Mouse (Mus musculus): Measurements from ENCODE around the gene Nqo1. TPM values are rescaled to one million over a fixed set of nuclear protein-coding genes. Genes with fewer than 3 reads are reported as not detected.
A peak's percentile ranks its signal among the peaks of the same experiment; 100 is the strongest.

Gene Nqo1
- polyA plus RNA-seq (2016; fragmentation: Nextera tagmentation; extraction: Ambion mirVana), result 16.7 and 19.6 TPM in 2 replicates

GRCm38 (mm10) chr8:107403038-107403781, at the start of gene Nqo1:
Gene Nqo1 (minus strand): TSS chr8:107403206.
- Histone ChIP-seq H3K27me3 (no peaks in the 10 kb centered on the region), H3K4me3 (replicated peaks) (peak within 1 kb of the TSS; percentile 34), H3K27ac (peak within 1 kb of the TSS; percentile 83), H3K36me3 (0 out of 2 replicates have a peak, but pooled peaks cover 7% of the 10 kb centered on the region), H3K4me1 (replicated peaks) (peaks cover 31% of the 10 kb centered on the region), H3K4me2 (peak within 1 kb of the TSS; percentile 63), H3K9me3 (no peaks in the 10 kb centered on the region), H3K9ac (replicated peaks) (peak within 1 kb of the TSS; percentile 24)
- WGBS, result 13% methylated on average over 22 of the region's 22 CpGs
- peak; percentile 99 for ATAC-seq (ENCODE audit: insufficient number of reproducible peaks, insufficient read depth, low FRiP score, low TSS enrichment, low read depth)

- no peak overlapping the region for H3K4me3 ChIP-seq (replicated peaks)
- no peak overlapping the region for H3K4me2 ChIP-seq
- no peak for ATAC-seq (ENCODE audit: insufficient number of reproducible peaks, insufficient read depth, low FRiP score, low TSS enrichment, low read depth)
- H3K4me1 ChIP-seq (replicated peaks), result peaks cover 25% of the 10 kb centered on the region
- no peak overlapping the region for H3K9ac ChIP-seq (replicated peaks)
- H3K27me3 ChIP-seq, result no peaks in the 10 kb centered on the region
- H3K9me3 ChIP-seq, result no peaks in the 10 kb centered on the region
- peaks cover 17% of the 10 kb centered on the region for H3K36me3 ChIP-seq
- no peak overlapping the region for H3K27ac ChIP-seq
- WGBS, result 91% methylated on average over 13 of the region's 13 CpGs
These were observed 48.5 kb upstream of the Nqo1 start for GRCm38 (mm10) chr8:107451414-107452066.

- Histone ChIP-seq H3K36me3 (peaks cover 17% of the 10 kb centered on the region), H3K4me1 (replicated peaks) (peaks cover 17% of the 10 kb centered on the region), H3K9me3 (no peaks in the 10 kb centered on the region), H3K4me2 (no peak overlapping the region), H3K4me3 (replicated peaks) (no peak overlapping the region), H3K27me3 (no peaks in the 10 kb centered on the region), H3K27ac (no peak overlapping the region), H3K9ac (replicated peaks) (no peak overlapping the region)
- WGBS, result 80% methylated on average over 6 of the region's 6 CpGs
- no peak for ATAC-seq (ENCODE audit: insufficient number of reproducible peaks, insufficient read depth, low FRiP score, low TSS enrichment, low read depth)
These were observed 46.6 kb upstream of the Nqo1 start for GRCm38 (mm10) chr8:107449655-107450054.

- WGBS, result 54% methylated on average over 8 of the region's 8 CpGs
- no peak overlapping the region for H3K27ac ChIP-seq
- H3K4me3 ChIP-seq (replicated peaks), result no peak overlapping the region
- H3K36me3 ChIP-seq, result peaks cover 17% of the 10 kb centered on the region
- no peak for ATAC-seq (ENCODE audit: insufficient number of reproducible peaks, insufficient read depth, low FRiP score, low TSS enrichment, low read depth)
- no peak overlapping the region for H3K9ac ChIP-seq (replicated peaks)
- H3K9me3 ChIP-seq, result no peaks in the 10 kb centered on the region
- H3K4me1 ChIP-seq (replicated peaks), result peaks cover 17% of the 10 kb centered on the region
- no peaks in the 10 kb centered on the region for H3K27me3 ChIP-seq
- no peak overlapping the region for H3K4me2 ChIP-seq
These were observed 46.1 kb upstream of the Nqo1 start for GRCm38 (mm10) chr8:107449130-107449529.

- Histone ChIP-seq H3K4me2 (no peak overlapping the region), H3K9ac (replicated peaks) (no peak overlapping the region), H3K36me3 (peaks cover 12% of the 10 kb centered on the region), H3K27me3 (no peaks in the 10 kb centered on the region), H3K9me3 (no peaks in the 10 kb centered on the region), H3K4me3 (replicated peaks) (no peak overlapping the region), H3K4me1 (replicated peaks) (peaks cover 17% of the 10 kb centered on the region), H3K27ac (peak overlapping the region; percentile 25; the same call in 1 of the 2 replicates)
- ATAC-seq (ENCODE audit: insufficient number of reproducible peaks, insufficient read depth, low FRiP score, low TSS enrichment, low read depth), result no peak
- 78% methylated on average over 4 of the region's 4 CpGs for WGBS
These were observed 45.4 kb upstream of the Nqo1 start for GRCm38 (mm10) chr8:107448382-107448889.

- Histone ChIP-seq H3K4me1 (replicated peaks) (peaks cover 17% of the 10 kb centered on the region), H3K9me3 (no peaks in the 10 kb centered on the region), H3K27me3 (no peaks in the 10 kb centered on the region), H3K9ac (replicated peaks) (no peak overlapping the region), H3K4me2 (no peak overlapping the region), H3K4me3 (replicated peaks) (no peak overlapping the region), H3K36me3 (peaks cover 5% of the 10 kb centered on the region), H3K27ac (peak overlapping the region; percentile 30; the same call in 1 of the 2 replicates)
- ATAC-seq (ENCODE audit: insufficient number of reproducible peaks, insufficient read depth, low FRiP score, low TSS enrichment, low read depth), result no peak
These were observed 44.7 kb upstream of the Nqo1 start for GRCm38 (mm10) chr8:107447713-107448112.

GRCm38 (mm10) chr8:107444626-107445025, 41.6 kb upstream of the Nqo1 start:
- no peak overlapping the region for H3K9ac ChIP-seq (replicated peaks)
- peaks cover 6% of the 10 kb centered on the region; the same call in 1 of the 2 replicates for H3K36me3 ChIP-seq
- H3K4me3 ChIP-seq (replicated peaks), result no peak overlapping the region
- H3K9me3 ChIP-seq, result no peaks in the 10 kb centered on the region
- no peaks in the 10 kb centered on the region for H3K27me3 ChIP-seq
- WGBS, result 92% methylated on average over 3 of the region's 3 CpGs
- H3K4me1 ChIP-seq (replicated peaks), result peaks cover 17% of the 10 kb centered on the region
- no peak for ATAC-seq (ENCODE audit: insufficient number of reproducible peaks, insufficient read depth, low FRiP score, low TSS enrichment, low read depth)
- H3K27ac ChIP-seq, result no peak overlapping the region
- no peak overlapping the region for H3K4me2 ChIP-seq

- ATAC-seq (ENCODE audit: insufficient number of reproducible peaks, insufficient read depth, low FRiP score, low TSS enrichment, low read depth), result no peak
- Histone ChIP-seq H3K36me3 (peaks cover 6% of the 10 kb centered on the region; the same call in 1 of the 2 replicates), H3K9ac (replicated peaks) (no peak overlapping the region), H3K4me3 (replicated peaks) (no peak overlapping the region), H3K27ac (no peak overlapping the region), H3K9me3 (no peaks in the 10 kb centered on the region), H3K27me3 (no peaks in the 10 kb centered on the region), H3K4me1 (replicated peaks) (peaks cover 15% of the 10 kb centered on the region), H3K4me2 (no peak overlapping the region)
- 96% methylated on average over 3 of the region's 3 CpGs for WGBS
These were observed 37.0 kb upstream of the Nqo1 start for GRCm38 (mm10) chr8:107439880-107440625.

GRCm38 (mm10) chr8:107437711-107438110, 34.7 kb upstream of the Nqo1 start:
- H3K36me3 ChIP-seq, result peaks cover 6% of the 10 kb centered on the region; the same call in 1 of the 2 replicates
- H3K4me3 ChIP-seq (replicated peaks), result no peak overlapping the region; the same call in 1 of the 2 replicates
- H3K4me1 ChIP-seq (replicated peaks), result peaks cover 15% of the 10 kb centered on the region
- H3K9ac ChIP-seq (replicated peaks), result no peak overlapping the region
- no peaks in the 10 kb centered on the region for H3K27me3 ChIP-seq
- H3K9me3 ChIP-seq, result no peaks in the 10 kb centered on the region
- ATAC-seq (ENCODE audit: insufficient number of reproducible peaks, insufficient read depth, low FRiP score, low TSS enrichment, low read depth), result no peak
- WGBS, result 71% methylated on average over 2 of the region's 2 CpGs
- H3K4me2 ChIP-seq, result peak overlapping the region; percentile 59; the same call in 1 of the 2 replicates
- no peak overlapping the region for H3K27ac ChIP-seq

GRCm38 (mm10) chr8:107436841-107437421, 33.9 kb upstream of the Nqo1 start:
- Histone ChIP-seq H3K9ac (replicated peaks) (peak overlapping the region; percentile 86), H3K4me2 (peak overlapping the region; percentile 59), H3K4me3 (replicated peaks) (peak overlapping the region; percentile 85), H3K4me1 (replicated peaks) (peaks cover 15% of the 10 kb centered on the region), H3K27me3 (no peaks in the 10 kb centered on the region), H3K9me3 (no peaks in the 10 kb centered on the region), H3K36me3 (peaks cover under 1% of the 10 kb centered on the region; the same call in 1 of the 2 replicates), H3K27ac (peak overlapping the region; percentile 87)
- 0 out of 2 replicates have a peak, but pooled peaks have one; percentile 15 for ATAC-seq (ENCODE audit: insufficient number of reproducible peaks, insufficient read depth, low FRiP score, low TSS enrichment, low read depth)
- 10% methylated on average over 16 of the region's 16 CpGs for WGBS
